Mouse (Mus musculus): Measurements from ENCODE around the gene Mrps23.

Gene Mrps23

GRCm38 (mm10) chr11:88248636-88249035 lies 44.4 kb downstream of the Mrps23 start:
- no peak for DNase-seq (ENCODE audit: low read depth, low spot score)

GRCm38 (mm10) chr11:88250568-88250967 lies 46.4 kb downstream of the Mrps23 start:
- DNase-seq (ENCODE audit: low read depth, low spot score): no peak

- DNase-seq (ENCODE audit: low read depth, low spot score): no peak
Measured at GRCm38 (mm10) chr11:88251295-88251694, 47.1 kb downstream of the Mrps23 start.

- DNase-seq (ENCODE audit: low read depth, low spot score): no peak
Measured at GRCm38 (mm10) chr11:88251972-88252766, 48.0 kb downstream of the Mrps23 start.

- no peak for DNase-seq (ENCODE audit: low read depth, low spot score)
Measured at GRCm38 (mm10) chr11:88252767-88253513, 48.8 kb downstream of the Mrps23 start.

GRCm38 (mm10) chr11:88253514-88254167 lies 49.5 kb downstream of the Mrps23 start:
- no peak for DNase-seq (ENCODE audit: low read depth, low spot score)

GRCm38 (mm10) chr11:88257700-88258099 lies 53.5 kb downstream of the Mrps23 start:
- DNase-seq (ENCODE audit: low read depth, low spot score): no peak

GRCm38 (mm10) chr11:88258212-88258611 lies 54.0 kb downstream of the Mrps23 start:
- no peak for DNase-seq (ENCODE audit: low read depth, low spot score)

- no peak for DNase-seq (ENCODE audit: low read depth, low spot score)
Measured at GRCm38 (mm10) chr11:88260463-88260862, 56.3 kb downstream of the Mrps23 start.
